Mouse (Mus musculus) kidney, postnatal 4 days (tissue): ENCODE measurements at regions not wholly inside any gene's neighbourhood (a gene's known extent, or its start where the extent isn't known, plus 50 kb on each side); places are given as distances from the start of the nearest gene placed in this dataset.
A peak's percentile ranks its signal among the peaks of the same experiment; 100 is the strongest.

Source experiments
- DNase-seq, 2 experiments: peaks; one replicate each; pipeline ENCODE4 v3.0.0; 2021; ENCODE audit warnings: mixed read lengths in 2 of 2

DNA sequence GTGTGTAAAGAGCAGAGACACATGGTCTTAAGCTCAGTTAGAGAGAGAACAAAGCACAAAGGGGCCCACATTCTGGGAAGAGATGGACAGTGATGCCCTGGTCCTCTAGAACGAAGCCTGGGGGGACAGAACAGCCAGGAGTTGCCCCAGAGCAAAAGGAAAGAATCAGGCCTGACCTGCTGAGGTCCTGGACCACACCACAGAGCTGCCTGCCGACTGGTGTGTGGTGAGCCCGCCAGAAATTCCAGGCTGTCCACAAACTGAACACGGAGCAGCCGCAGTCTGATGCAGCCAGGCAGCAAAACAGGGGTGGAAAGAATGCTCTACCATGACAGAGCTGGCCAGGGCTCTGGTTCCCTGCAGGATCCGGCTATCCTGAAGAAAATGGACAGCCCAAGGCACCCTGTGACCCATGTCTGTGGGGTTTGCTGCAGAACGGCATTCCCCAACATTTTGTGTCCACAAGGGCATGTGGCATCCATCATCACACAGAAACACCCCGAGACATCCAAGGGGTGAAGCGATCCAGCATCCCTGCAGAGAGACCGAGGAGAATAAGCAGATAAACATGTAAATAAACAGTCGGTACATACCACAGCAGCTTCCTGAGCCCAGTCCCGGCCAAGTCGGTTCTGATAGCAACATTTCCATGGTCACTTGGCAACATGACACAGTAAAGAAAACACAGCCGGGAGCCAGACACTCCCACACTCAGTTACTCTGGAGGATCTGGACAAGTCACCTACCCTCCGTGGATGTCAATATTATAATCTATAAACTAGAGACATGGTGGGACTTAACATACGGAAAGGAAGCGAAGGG, 65.3 kb upstream of the Pomp start:
- DNase-seq, result peak in 1 of 2 experiments; percentile 31

DNA sequence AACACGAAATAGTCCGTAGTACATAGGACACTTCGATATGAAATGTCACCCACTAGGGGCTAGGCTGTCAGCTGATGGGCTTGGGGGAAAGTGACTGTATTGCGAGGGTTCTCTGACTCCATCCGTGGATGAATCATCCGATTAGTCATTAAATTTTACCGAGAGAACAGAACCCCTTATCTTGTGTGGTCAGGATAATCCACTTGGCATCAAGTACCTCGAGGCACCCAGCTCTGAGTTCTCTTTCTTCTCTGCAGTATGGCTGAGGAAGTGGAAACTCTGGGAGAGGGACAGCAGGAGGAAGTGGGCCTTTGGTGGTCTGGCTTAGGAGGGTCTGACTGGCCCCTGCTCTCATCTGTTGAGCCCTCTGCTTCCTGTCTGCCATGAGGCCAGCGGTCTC, 67.2 kb upstream of the Pomp start:
- DNase-seq, result no peak

- no peak for DNase-seq
Measured at GRCm38 (mm10) chr5:147792638-147793037, 66.8 kb upstream of the Flt1 start.

- no peak for DNase-seq
Measured at GRCm38 (mm10) chr5:147791121-147791520, 65.3 kb upstream of the Flt1 start.

GRCm38 (mm10) chr5:147788496-147788895, 62.7 kb upstream of the Flt1 start:
- DNase-seq, result no peak

DNA sequence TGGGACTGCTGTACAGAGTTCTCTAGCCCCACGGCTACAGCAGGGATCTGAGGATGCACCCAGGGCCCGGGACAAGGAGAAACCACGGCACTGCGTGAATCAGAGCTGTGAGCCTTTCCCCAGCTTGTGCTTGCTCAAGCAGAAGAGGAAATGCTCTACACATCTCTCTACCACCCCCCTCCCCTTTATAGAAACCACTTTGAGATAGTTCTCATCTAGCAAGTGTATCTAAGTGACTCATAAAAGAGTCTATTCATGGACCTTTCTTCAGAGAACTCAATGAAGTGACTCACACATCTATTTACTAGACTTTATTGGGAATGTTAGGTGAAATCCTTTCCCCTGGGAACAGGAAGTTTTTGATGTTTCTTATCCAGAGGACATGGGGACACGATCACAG, 61.0 kb upstream of the Flt1 start:
- DNase-seq, result no peak

DNA sequence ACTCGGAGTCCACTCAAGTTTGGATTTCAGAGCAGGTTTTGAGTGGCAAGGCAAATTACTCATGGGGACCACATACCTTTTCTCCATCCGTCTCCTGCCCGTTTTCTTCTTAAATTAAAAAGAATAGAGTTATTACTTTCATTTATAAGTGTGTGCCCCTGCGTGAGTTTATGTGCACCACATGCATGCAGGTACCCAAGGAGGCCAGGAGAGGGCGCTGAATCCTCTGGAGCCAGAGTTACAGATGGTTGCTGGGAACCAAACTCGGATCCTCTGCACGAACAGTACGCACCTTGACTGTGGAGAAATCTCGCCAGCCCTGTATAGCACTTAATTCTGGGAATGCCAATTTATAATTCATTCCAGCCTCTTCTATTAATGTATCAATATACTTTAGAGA, 58.3 kb upstream of the Flt1 start:
- DNase-seq, result no peak

DNA sequence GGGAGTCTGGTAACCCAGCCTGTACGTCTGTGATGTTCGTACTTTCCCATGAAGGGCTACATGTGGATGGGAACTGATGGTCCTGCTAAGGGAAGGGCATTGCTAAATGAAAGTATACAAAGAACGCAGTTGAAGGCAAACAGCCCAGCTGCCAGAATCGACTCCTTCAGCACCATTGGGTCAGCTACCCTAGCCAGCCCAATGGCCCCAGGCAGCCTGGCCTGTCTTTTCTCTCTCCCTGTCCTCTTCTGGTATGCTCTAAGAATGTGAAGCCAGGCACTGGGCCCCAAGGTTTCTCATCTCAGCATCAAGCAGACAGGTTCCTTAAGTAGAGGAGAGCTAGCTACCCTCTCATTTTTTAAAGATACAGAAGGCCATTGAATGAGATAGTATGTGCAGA, 57.7 kb upstream of the Flt1 start:
- DNase-seq, result no peak

- DNase-seq, result no peak
Measured at GRCm38 (mm10) chr5:147782761-147783160, 57.0 kb upstream of the Flt1 start.

DNA sequence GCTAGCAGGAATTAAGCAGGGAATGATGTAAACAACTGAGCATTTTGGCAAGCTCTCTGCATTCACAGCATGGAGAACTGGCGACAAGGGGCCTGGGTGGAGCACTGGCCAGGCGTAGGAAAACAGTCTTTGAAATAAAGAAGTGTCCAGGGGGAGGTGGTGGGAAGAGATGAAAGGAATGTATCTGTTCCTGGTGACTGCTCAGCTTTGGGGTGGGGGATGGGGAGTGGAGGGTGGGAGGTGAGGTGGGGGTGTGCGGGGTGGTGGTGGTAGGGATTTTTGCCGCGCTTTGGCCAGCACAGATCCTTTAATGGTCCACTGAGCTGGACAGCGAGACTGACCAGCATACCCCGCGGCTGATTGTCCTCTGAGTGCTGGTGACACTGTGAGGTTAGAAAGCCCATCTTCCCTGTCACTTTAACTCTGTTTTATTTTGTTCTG, 56.5 kb upstream of the Flt1 start:
- DNase-seq, result peak in 1 of 2 experiments; percentile 40

- DNase-seq, result no peak
Measured at GRCm38 (mm10) chr5:147781215-147781614, 55.4 kb upstream of the Flt1 start.

GRCm38 (mm10) chr5:147778557-147778956, 52.7 kb upstream of the Flt1 start:
- no peak for DNase-seq
